Mouse (Mus musculus): ENCODE data around the gene Plekhb1. TPM values are rescaled to one million over a fixed set of nuclear protein-coding genes. Genes with fewer than 3 reads are reported as not detected.

The Plekhb1 gene
- total and polyA plus RNA-seq, 3 experiments = 0.12 to 0.40 TPM; not detected in 1

DNA sequence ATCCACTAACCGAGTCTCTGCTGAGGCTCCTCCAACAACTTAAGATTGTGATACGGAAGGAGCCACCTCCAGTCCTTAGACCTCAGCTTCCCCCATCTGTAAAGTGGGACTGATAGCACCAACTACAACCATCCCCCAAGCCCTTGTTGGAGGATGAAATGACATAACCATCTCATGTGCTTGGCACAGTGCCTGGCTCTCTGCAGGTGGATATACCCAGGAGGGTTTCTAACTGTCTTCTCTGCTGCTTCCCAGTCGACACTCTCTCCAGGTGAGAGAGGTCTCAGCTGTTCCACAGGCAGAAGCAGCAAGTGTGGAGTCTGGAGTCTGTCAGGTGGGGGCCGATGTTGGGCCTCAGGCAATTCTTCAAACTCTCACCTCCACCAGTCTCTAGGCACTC is 11.2 kb downstream of the Plekhb1 start:
- no peak overlapping the region for H3K27ac ChIP-seq (ENCODE audit: control insufficient read depth, low read depth, low read length)
- H3K9ac ChIP-seq (ENCODE audit: control insufficient read depth, low read depth, low read length, poor library complexity, severe bottlenecking) = no peak overlapping the region
- no peak overlapping the region for H3K4me3 ChIP-seq (ENCODE audit: control insufficient read depth in 1 of 2, insufficient read depth in 1 of 2, low read depth in 2 of 2, low read length in 2 of 2)
- TF ChIP-seq POLR2AphosphoS2 (IDR thresholded peaks at IDR 0.05; ENCODE audit: low read length) = no peak
- TF ChIP-seq TBP (IDR thresholded peaks at IDR 0.05; ENCODE audit: low read depth, low read length) = no peak
- TF ChIP-seq NRF1 (IDR thresholded peaks at IDR 0.05; ENCODE audit: insufficient read depth, low read depth, low read length, poor library complexity, severe bottlenecking) = no peak
- TF ChIP-seq RCOR1 (IDR thresholded peaks at IDR 0.05; ENCODE audit: low read depth, low read length) = no peak
- no peak for TF ChIP-seq UBTF (IDR thresholded peaks at IDR 0.05; ENCODE audit: borderline replicate concordance, insufficient read depth, low read depth, low read length)
- TF ChIP-seq ZMIZ1 (IDR thresholded peaks at IDR 0.05; ENCODE audit: low read depth, low read length) = no peak
- TF ChIP-seq MYB (IDR thresholded peaks at IDR 0.05; ENCODE audit: low read depth, low read length) = no peak
- TF ChIP-seq GABPA (IDR thresholded peaks at IDR 0.05; ENCODE audit: low read depth, low read length) = no peak
- no peak for TF ChIP-seq CHD2 (IDR thresholded peaks at IDR 0.05; ENCODE audit: low read length)
- TF ChIP-seq EP300 (IDR thresholded peaks at IDR 0.05; ENCODE audit: low read depth in 1 of 2, low read length in 2 of 2) = no peak
- no peak for TF ChIP-seq SMC3 (IDR thresholded peaks at IDR 0.05; ENCODE audit: low read depth, low read length)
- TF ChIP-seq GATA1 (IDR thresholded peaks at IDR 0.05; ENCODE audit: low read depth, low read length) = no peak
- no peak for TF ChIP-seq POLR2A (IDR thresholded peaks at IDR 0.05; ENCODE audit: control insufficient read depth in 1 of 2, insufficient read depth in 1 of 2, low read depth in 1 of 2, low read length in 2 of 2, poor library complexity in 1 of 2)
- TF ChIP-seq SIN3A (IDR thresholded peaks at IDR 0.05; ENCODE audit: low read length) = no peak
- TF ChIP-seq POLR2AphosphoS5 (IDR thresholded peaks at IDR 0.05; ENCODE audit: borderline replicate concordance, low read depth, low read length) = no peak
- no peak for TF ChIP-seq ELF1 (IDR thresholded peaks at IDR 0.05; ENCODE audit: low read depth, low read length)
- TF ChIP-seq TCF12 (IDR thresholded peaks at IDR 0.05; ENCODE audit: low read depth, low read length) = no peak
- TF ChIP-seq MYC (IDR thresholded peaks at IDR 0.05; ENCODE audit: low read depth, low read length) = no peak
- TF ChIP-seq RAD21 (IDR thresholded peaks at IDR 0.05; ENCODE audit: low read depth, low read length) = no peak
- TF ChIP-seq HCFC1 (IDR thresholded peaks at IDR 0.05; ENCODE audit: low read depth, low read length) = no peak
- H3K9me3 ChIP-seq (replicated peaks; ENCODE audit: insufficient read depth, low read length) = no peaks in the 10 kb centered on the region
- peak; percentile 32 for DNase-seq (ENCODE audit: low read depth, low spot score)
- H3K79me2 ChIP-seq (ENCODE audit: control insufficient read depth, insufficient read depth, low read length, poor library complexity) = no peaks in the 10 kb centered on the region
- no peaks in the 10 kb centered on the region for H3K36me3 ChIP-seq (ENCODE audit: control insufficient read depth in 1 of 2, insufficient read depth in 2 of 2, low read length in 2 of 2)
- H3K27me3 ChIP-seq (ENCODE audit: control insufficient read depth in 1 of 2, insufficient read depth in 2 of 2, low read length in 2 of 2) = no peaks in the 10 kb centered on the region
- H3K4me1 ChIP-seq (ENCODE audit: control insufficient read depth in 1 of 2, insufficient read depth in 2 of 2, low read length in 2 of 2) = no peaks in the 10 kb centered on the region

DNA sequence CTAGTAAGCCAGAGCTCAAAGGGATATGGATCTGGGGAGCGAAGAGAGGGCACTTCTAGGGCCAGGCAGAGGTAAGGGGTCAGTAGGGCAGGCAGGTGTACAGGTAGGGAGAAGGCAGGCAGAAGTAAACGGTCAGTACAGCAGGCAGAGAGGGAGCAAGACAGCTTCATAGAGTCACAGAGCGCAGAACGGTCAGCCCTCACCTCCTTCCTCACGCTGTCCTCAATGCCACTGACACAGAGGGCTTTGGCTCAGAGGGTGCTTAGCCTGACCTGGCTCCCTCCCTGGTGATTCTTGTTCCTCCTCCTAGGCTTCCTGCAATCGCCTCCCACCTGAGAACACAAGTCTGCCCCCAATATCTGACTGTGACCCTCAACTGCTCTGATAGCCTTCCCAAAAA is 11.8 kb downstream of the Plekhb1 start:
- no peaks in the 10 kb centered on the region for H3K27me3 ChIP-seq (ENCODE audit: control insufficient read depth in 1 of 2, insufficient read depth in 2 of 2, low read length in 2 of 2)
- no peak overlapping the region for H3K27ac ChIP-seq (ENCODE audit: control insufficient read depth, low read depth, low read length)
- no peak overlapping the region for H3K4me3 ChIP-seq (ENCODE audit: control insufficient read depth in 1 of 2, insufficient read depth in 1 of 2, low read depth in 2 of 2, low read length in 2 of 2)
- H3K9me3 ChIP-seq (replicated peaks; ENCODE audit: insufficient read depth, low read length) = no peaks in the 10 kb centered on the region
- TF ChIP-seq ZKSCAN1 (IDR thresholded peaks at IDR 0.05; ENCODE audit: low read depth, low read length) (no peak), USF1 (IDR thresholded peaks at IDR 0.05; ENCODE audit: low read depth, low read length) (no peak), MAZ (IDR thresholded peaks at IDR 0.05; ENCODE audit: low read depth, low read length) (no peak), MAX (IDR thresholded peaks at IDR 0.05; ENCODE audit: low read length) (no peak), GABPA (IDR thresholded peaks at IDR 0.05; ENCODE audit: low read depth, low read length) (no peak)
- no peak for DNase-seq (ENCODE audit: low read depth, low spot score)
- no peaks in the 10 kb centered on the region for H3K36me3 ChIP-seq (ENCODE audit: control insufficient read depth in 1 of 2, insufficient read depth in 2 of 2, low read length in 2 of 2)
- no peaks in the 10 kb centered on the region for H3K79me2 ChIP-seq (ENCODE audit: control insufficient read depth, insufficient read depth, low read length, poor library complexity)
- H3K4me1 ChIP-seq (ENCODE audit: control insufficient read depth in 1 of 2, insufficient read depth in 2 of 2, low read length in 2 of 2) = no peaks in the 10 kb centered on the region
- no peak overlapping the region for H3K9ac ChIP-seq (ENCODE audit: control insufficient read depth, low read depth, low read length, poor library complexity, severe bottlenecking)
